Mouse (Mus musculus) adipose tissue, adult 10 weeks (tissue): ENCODE measurements around the gene Mob1b. TPM values are rescaled to one million over a fixed set of nuclear protein-coding genes. Genes with fewer than 3 reads are reported as not detected.

ENCODE experiments used
- polyA plus RNA-seq: library from polyadenylated mRNA; stranded (reverse); fragments of 350-450 nt; fragmentation: Illumina TruSeq; extraction: RNeasy Lipid Tissue Mini Kit (QIAGEN cat#74804); gene quantifications from one replicate; pipeline ENCODE4 v1.2.3, GENCODE M21; 2014; ENCODE audit warnings: low read depth, low replicate concordance

Gene Mob1b
- polyA plus RNA-seq = 13.9 TPM

DNA sequence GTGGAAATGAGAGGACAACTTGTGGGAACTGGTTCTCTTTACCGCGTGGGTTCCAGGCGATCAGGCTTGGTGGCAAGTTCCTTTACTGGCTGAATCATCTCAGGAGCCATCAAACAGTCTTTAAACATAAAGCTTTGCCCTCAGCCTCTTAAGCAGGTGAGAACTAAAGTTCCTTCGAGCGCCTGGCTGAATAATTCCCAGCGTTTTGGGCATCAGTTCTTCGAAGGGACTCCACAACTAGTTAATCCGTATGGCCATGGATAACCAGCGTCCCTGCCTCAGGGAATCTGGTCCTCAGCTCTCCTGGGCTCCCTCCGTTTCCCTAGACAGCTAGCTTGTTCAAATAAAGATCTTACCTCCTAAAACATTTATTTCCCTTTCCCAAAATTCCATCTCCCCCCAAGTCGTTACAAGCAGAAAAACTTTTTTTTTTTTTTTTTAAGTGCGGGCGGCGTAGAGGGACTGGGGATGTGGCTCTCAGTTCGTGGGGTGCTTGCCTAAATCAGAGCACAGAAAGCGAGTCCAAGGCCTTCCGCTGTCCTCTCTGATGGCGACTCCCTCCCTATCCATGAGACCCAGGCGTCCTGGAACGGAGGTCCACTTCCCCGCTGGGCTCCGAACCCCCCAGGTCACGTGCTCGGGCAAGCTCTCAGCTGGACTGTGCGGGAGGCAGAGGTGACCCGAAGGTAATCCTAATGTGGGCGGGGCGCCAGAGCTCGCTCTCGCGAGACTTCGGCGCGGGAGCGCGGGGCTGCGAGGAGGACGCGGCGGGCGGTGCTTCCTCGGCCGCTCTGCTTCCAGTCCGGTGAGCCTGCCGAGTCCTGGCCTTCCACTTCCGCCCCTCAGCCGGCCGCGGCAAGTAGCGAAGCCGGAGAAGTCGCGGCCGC lies at the start of gene Mob1b:
Gene Mob1b (plus strand): TSS at position 740 of the 887 bp plus-strand sequence.

DNA sequence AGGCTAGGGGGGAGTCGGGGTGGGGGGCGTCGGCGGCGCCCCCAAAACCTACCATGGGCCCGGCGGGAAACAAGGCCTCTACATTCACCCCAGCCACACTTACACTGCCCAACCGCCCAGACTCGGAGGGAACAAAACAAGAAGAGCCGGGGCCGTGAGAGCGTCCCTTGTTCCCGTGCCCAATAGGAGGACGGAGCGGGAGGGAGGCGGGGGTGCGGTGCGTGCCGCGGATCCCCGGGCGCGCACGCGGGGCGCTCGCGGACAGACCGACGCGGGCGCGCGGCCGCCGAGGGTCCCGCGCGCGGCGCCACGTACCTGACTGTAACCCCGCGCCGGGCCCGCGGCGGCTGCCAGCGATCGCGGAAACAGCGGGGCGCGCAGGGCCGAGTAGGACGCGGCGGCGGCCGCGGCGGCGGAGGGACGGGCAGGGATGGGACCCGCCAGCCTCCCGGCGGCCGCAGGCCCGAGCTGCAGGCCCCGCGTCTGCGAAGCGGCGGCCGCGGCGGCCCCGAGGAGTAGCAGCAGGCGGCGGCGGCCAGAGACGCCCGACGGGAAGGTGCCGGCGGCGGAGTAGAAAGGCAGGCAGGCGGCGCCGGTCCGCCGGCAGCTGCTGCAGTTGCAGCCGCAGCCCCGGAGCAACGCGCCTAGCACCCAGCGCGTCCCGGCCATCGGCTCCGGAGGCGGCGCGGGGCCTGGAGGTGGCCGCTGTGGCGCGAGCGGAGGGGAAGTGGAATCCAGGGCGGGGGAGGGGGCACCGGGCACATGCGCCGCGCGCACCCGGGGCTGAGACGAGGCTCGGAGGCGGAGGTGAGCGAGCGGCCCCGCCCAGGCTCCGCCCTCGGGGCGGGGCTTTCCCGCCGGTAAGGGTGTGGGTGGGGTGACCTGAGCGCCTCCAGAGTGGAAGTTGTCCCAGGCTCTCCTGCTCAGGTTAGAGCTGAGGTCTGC lies 44.9 kb upstream of the Mob1b start, which contains the start of gene Grsf1:
Gene Grsf1 (minus strand): TSS at position 729 of the 945 bp plus-strand sequence.

DNA sequence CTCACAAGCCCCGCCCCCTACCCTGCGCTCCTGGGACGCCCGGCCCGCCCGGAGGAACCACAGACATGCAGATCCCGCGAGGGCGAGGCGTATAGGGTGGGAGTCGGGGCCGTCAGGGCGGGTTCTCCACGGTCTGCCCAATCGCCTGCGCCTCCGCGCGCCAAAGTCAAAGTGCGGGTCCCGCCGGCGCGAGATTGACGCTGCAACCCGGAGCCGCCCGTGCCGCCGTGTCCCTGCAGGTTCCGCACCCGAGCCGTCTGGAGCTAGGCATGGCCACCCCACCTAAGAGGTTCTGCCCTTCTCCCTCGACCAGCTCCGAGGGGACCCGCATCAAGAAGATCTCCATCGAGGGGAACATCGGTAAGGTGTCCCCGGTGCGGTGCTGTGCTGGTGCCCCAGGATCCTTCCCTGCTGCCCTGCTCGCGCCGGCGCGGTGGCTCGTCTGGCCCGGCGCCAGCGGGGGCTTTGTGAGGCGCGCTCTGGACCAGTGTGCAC lies 44.4 kb downstream of the Mob1b start, which contains the start of gene Dck:
Gene Dck (plus strand): TSS at position 10 of the 495 bp plus-strand sequence.

Other genes with a start within 250 kb of the Mob1b start
- gene Enam, start 232.9 kb upstream of the Mob1b start, polyA plus RNA-seq = not detected
- 7.1 TPM for gene Jchain, start 193.0 kb upstream of the Mob1b start, polyA plus RNA-seq
- 32.8 TPM for gene Utp3, start 166.4 kb upstream of the Mob1b start, polyA plus RNA-seq
- 17.5 TPM for gene Rufy3, start 155.8 kb upstream of the Mob1b start, polyA plus RNA-seq
- gene Grsf1, start 44.7 kb upstream of the Mob1b start, polyA plus RNA-seq = 72.2 TPM
- gene Dck, start 44.1 kb downstream of the Mob1b start, polyA plus RNA-seq = 6.1 TPM
- 12.4 TPM for gene Slc4a4, start 166.0 kb downstream of the Mob1b start, polyA plus RNA-seq